Mouse (Mus musculus) brown adipose tissue, adult 24 weeks (tissue): ENCODE data around the gene Lrtm2. TPM values are rescaled to one million over a fixed set of nuclear protein-coding genes. Genes with fewer than 3 reads are reported as not detected.
A peak's percentile ranks its signal among the peaks of the same experiment; 100 is the strongest.
"Not testable (repeated sequence)": the region's sequence is repeated elsewhere in the genome, so short reads cannot be mapped to it uniquely, and the experiment has no call there.

ENCODE experiments used
- H3K27ac ChIP-seq: fragments of 200-500 bp; replicated peaks from 2 replicates; pipeline ENCODE4 v1.5.1; 2012; ENCODE audit warnings: low read depth, mild to moderate bottlenecking, low read length
- H3K4me1 ChIP-seq: fragments of 200-500 bp; 2 replicates; pipeline ENCODE4 v1.6.1; 2012; ENCODE audit warnings: low read length, mixed read lengths; ENCODE audit not compliant: control insufficient read depth, insufficient read depth, insufficient read length
- H3K4me3 ChIP-seq: fragments of 200-500 bp; 2 replicates; pipeline ENCODE4 v1.5.1; 2012; ENCODE audit warnings: low read depth, mild to moderate bottlenecking, low read length, moderate library complexity; ENCODE audit not compliant: insufficient read depth
- polyA plus RNA-seq: library from polyadenylated mRNA; stranded (reverse); fragments of >200 nt; gene quantifications from 2 replicates; pipeline ENCODE4 v1.2.4, GENCODE M21; 2012; ENCODE audit not compliant: missing spikeins, insufficient read depth, insufficient read length

The Lrtm2 gene
- polyA plus RNA-seq = 0.54 TPM in 1 of 2 replicates, not detected in the other

GRCm38 (mm10) chr6:119330506-119330905 is at the start of gene Lrtm2:
Gene Lrtm2 (minus strand): TSS chr6:119330766.
- peaks cover 7% of the 10 kb centered on the region for H3K4me1 ChIP-seq
- no peak within 1 kb of the TSS for H3K4me3 ChIP-seq
- no peak within 1 kb of the TSS for H3K27ac ChIP-seq

- H3K27ac ChIP-seq = 0 out of 2 replicates have a peak overlapping the region, but pooled peaks have one; percentile 33
- H3K4me3 ChIP-seq = no peak overlapping the region
- H3K4me1 ChIP-seq = peaks cover 26% of the 10 kb centered on the region
These were observed 48.1 kb upstream of the Lrtm2 start for GRCm38 (mm10) chr6:119378631-119379030.

- Histone ChIP-seq H3K4me3 (no peak overlapping the region), H3K4me1 (peaks cover 26% of the 10 kb centered on the region), H3K27ac (no peak overlapping the region)
These were observed 47.0 kb upstream of the Lrtm2 start for GRCm38 (mm10) chr6:119377613-119378012.

- H3K4me1 ChIP-seq = peaks cover 26% of the 10 kb centered on the region
- H3K4me3 ChIP-seq = no peak overlapping the region
- no peak overlapping the region for H3K27ac ChIP-seq
These were observed 44.5 kb upstream of the Lrtm2 start for GRCm38 (mm10) chr6:119375035-119375434.

GRCm38 (mm10) chr6:119373000-119373705 is 42.6 kb upstream of the Lrtm2 start:
- H3K4me1 ChIP-seq = peaks cover 18% of the 10 kb centered on the region
- H3K27ac ChIP-seq = peak overlapping the region; percentile 35
- no peak overlapping the region for H3K4me3 ChIP-seq

GRCm38 (mm10) chr6:119372237-119372636 is 41.7 kb upstream of the Lrtm2 start:
- Histone ChIP-seq H3K27ac (no peak overlapping the region), H3K4me1 (peaks cover 11% of the 10 kb centered on the region), H3K4me3 (no peak overlapping the region)

GRCm38 (mm10) chr6:119371624-119372023 is 41.1 kb upstream of the Lrtm2 start:
- Histone ChIP-seq H3K4me1 (peaks cover 9% of the 10 kb centered on the region), H3K4me3 (no peak overlapping the region), H3K27ac (no peak overlapping the region)

- Histone ChIP-seq H3K4me1 (no peaks in the 10 kb centered on the region), H3K27ac (no peak overlapping the region), H3K4me3 (no peak overlapping the region)
These were observed 36.8 kb upstream of the Lrtm2 start for GRCm38 (mm10) chr6:119367382-119367781.

GRCm38 (mm10) chr6:119366800-119367199 is 36.2 kb upstream of the Lrtm2 start:
- H3K4me1 ChIP-seq, H3K27ac ChIP-seq, H3K4me3 ChIP-seq: not testable (repeated sequence)

- no peak overlapping the region for H3K27ac ChIP-seq
- peaks cover 2% of the 10 kb centered on the region for H3K4me1 ChIP-seq
- no peak overlapping the region for H3K4me3 ChIP-seq
These were observed 33.0 kb upstream of the Lrtm2 start for GRCm38 (mm10) chr6:119363593-119363992.

GRCm38 (mm10) chr6:119360925-119361702 is 30.5 kb upstream of the Lrtm2 start:
- H3K4me3 ChIP-seq = no peak overlapping the region
- peaks cover 2% of the 10 kb centered on the region for H3K4me1 ChIP-seq
- H3K27ac ChIP-seq = peak overlapping the region; percentile 60; the same call in 1 of the 2 replicates

- H3K27ac ChIP-seq = peak overlapping the region; percentile 39
- not testable (repeated sequence) for H3K4me1 ChIP-seq, H3K4me3 ChIP-seq
These were observed 29.7 kb upstream of the Lrtm2 start for GRCm38 (mm10) chr6:119360250-119360649.

- peaks cover 2% of the 10 kb centered on the region for H3K4me1 ChIP-seq
- peak overlapping the region; percentile 17; the same call in 1 of the 2 replicates for H3K27ac ChIP-seq
- H3K4me3 ChIP-seq = no peak overlapping the region
These were observed 27.5 kb upstream of the Lrtm2 start for GRCm38 (mm10) chr6:119358020-119358571.

- Histone ChIP-seq H3K4me3 (no peak overlapping the region), H3K4me1 (no peaks in the 10 kb centered on the region), H3K27ac (no peak overlapping the region)
These were observed 21.9 kb upstream of the Lrtm2 start for GRCm38 (mm10) chr6:119352501-119352900.

- no peak overlapping the region for H3K27ac ChIP-seq
- no peaks in the 10 kb centered on the region for H3K4me1 ChIP-seq
- no peak overlapping the region for H3K4me3 ChIP-seq
These were observed 21.1 kb upstream of the Lrtm2 start for GRCm38 (mm10) chr6:119351656-119352055.
